Mouse (Mus musculus) R1 (cell line): ENCODE data around the gene Lhfpl3.

ENCODE experiments used
- DNase-seq: peaks from one replicate; pipeline ENCODE4 v3.0.0-alpha.2; 2018; ENCODE audit warnings: low read depth, low spot score

Lhfpl3 gene

GRCm38 (mm10) chr5:23284884-23285283 is 539.0 kb downstream of the Lhfpl3 start:
- peak; percentile 49 for DNase-seq

DNA sequence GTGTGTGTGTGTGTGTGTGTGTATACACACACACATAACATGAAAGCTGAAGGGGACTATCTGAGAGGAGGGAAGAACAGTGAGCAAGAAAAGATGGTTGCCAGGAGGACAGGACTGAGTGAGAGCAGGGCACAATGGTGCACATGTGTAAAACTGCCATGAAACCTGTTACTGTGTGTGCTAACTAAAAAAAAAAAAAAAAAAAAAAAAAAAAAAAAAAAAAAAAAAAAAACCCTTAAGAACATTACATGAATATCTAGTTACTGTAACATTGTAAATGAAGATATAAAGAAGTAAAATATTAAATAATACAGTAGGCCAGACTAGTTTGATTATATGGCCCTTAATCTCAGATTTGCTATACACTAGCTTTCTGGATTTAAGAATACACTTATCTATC is 543.3 kb downstream of the Lhfpl3 start:
- no peak for DNase-seq
